Mouse (Mus musculus): Measurements from ENCODE around the gene Dnajc4.

DNA sequence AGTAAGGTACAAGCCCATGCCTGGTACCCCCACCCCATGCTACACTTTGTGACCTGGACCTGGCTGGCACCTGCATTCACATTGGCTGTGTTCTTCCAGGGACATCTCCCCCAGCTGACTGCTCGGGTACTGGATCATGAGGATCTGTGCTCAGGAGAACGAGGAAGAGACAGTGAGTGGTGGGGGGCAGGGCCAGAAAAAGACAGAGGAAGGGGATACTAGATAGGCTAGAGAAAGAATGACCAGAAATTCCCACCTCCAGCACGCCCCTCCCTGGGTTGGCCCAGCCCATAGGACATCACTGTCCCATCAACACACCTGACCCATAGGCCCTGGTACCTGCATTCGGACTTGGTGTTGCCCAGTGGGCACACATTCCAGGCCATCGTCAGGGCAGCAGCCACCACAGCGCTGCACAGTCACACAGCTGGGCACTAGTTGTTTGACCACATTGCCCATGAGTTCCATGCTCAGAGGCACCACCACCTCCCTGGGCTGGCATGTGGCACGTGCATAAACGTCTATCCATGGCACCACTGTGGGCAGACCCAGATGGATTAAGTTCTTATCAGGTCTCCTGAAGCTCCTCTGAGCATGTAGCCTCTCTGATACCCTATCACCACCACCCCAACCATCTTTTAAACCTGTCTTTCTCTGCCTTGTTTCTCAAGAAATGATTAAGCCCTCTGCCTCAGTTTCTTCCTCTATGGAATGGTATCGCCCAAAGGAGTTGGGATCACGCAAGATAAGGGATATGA, 6.2 kb downstream of the Dnajc4 start:
- TF ChIP-seq POLR2A (IDR thresholded peaks at IDR 0.05; ENCODE audit: control insufficient read depth, extremely low read depth, insufficient read depth, low read length, poor library complexity) (no peak), CTCF (IDR thresholded peaks at IDR 0.05; ENCODE audit: borderline replicate concordance, control insufficient read depth, extremely low read depth, insufficient read depth, low read length, poor library complexity) (no peak)

All from thymus, adult 2 months (tissue).